Mouse (Mus musculus) myocyte (in vitro differentiated cells): ENCODE data around the gene Plxnc1.

Source experiments
- CEBPB ChIP-seq: IDR thresholded peaks from 2 replicates; pipeline ENCODE4 v1.6.1; 2011; ENCODE audit warnings: mild to moderate bottlenecking, moderate library complexity; ENCODE audit not compliant: poor library complexity, insufficient read depth, severe bottlenecking
- E2F4 ChIP-seq: IDR thresholded peaks from one replicate; pipeline ENCODE4 v1.6.1; 2011; ENCODE audit warnings: mild to moderate bottlenecking, control low read depth, moderate library complexity; ENCODE audit not compliant: insufficient read depth
- MYOD1 ChIP-seq, 3 experiments: IDR thresholded peaks; one replicate each; pipeline ENCODE4 v1.6.1; 2011; ENCODE audit warnings: control low read depth in 2 of 3, low read depth in 2 of 3, mild to moderate bottlenecking in 2 of 3, moderate library complexity in 1 of 3; ENCODE audit not compliant: insufficient read length in 2 of 3, control insufficient read depth in 1 of 3
- MYOG ChIP-seq, 3 experiments: IDR thresholded peaks; one replicate each; pipeline ENCODE4 v1.6.1; 2011; ENCODE audit warnings: control low read depth in 2 of 3, low read depth in 2 of 3, mild to moderate bottlenecking in 2 of 3; ENCODE audit not compliant: insufficient read length in 2 of 3, control insufficient read depth in 1 of 3, insufficient read depth in 1 of 3
- POLR2A ChIP-seq: IDR thresholded peaks from one replicate; pipeline ENCODE4 v1.6.1; 2011; ENCODE audit warnings: low read depth, mild to moderate bottlenecking, control low read depth, moderate library complexity; ENCODE audit not compliant: insufficient read length
- POLR2AphosphoS2 ChIP-seq: IDR thresholded peaks from one replicate; pipeline ENCODE4 v1.6.1; 2011; ENCODE audit warnings: low read depth, control low read depth; ENCODE audit not compliant: insufficient read length
- TCF12 ChIP-seq: IDR thresholded peaks from one replicate; pipeline ENCODE4 v1.6.1; 2011; ENCODE audit warnings: mild to moderate bottlenecking, control low read depth; ENCODE audit not compliant: poor library complexity, insufficient read depth, severe bottlenecking
- TCF3 ChIP-seq: IDR thresholded peaks from one replicate; pipeline ENCODE4 v1.6.1; 2011; ENCODE audit warnings: low read depth, control low read depth; ENCODE audit not compliant: insufficient read length
- USF1 ChIP-seq: IDR thresholded peaks from one replicate; pipeline ENCODE4 v1.6.1; 2011; ENCODE audit warnings: low read depth, mild to moderate bottlenecking, control low read depth, moderate library complexity

- no peak for TF ChIP-seq POLR2A
- TF ChIP-seq POLR2AphosphoS2 = no peak
- TF ChIP-seq E2F4 = no peak
- TF ChIP-seq TCF12 = no peak
- TF ChIP-seq MYOG (IDR thresholded peaks at IDR 0.05; ENCODE audit: control insufficient read depth in 1 of 3, insufficient read depth in 1 of 3, insufficient read length in 2 of 3, low read depth in 2 of 3) = no peak
- TF ChIP-seq USF1 = no peak
- no peak for TF ChIP-seq MYOD1 (IDR thresholded peaks at IDR 0.05; ENCODE audit: control insufficient read depth in 1 of 3, insufficient read length in 2 of 3, low read depth in 2 of 3)
- no peak for TF ChIP-seq CEBPB
- no peak for TF ChIP-seq TCF3
Observed at GRCm38 (mm10) chr10:94835874-94836273, 108.8 kb downstream of the Plxnc1 start.
